Mouse (Mus musculus): ENCODE measurements around the gene Tbck.

Gene Tbck

GRCm38 (mm10) chr3:132835118-132835794 is 151.3 kb downstream of the Tbck start:
- DNase-seq (ENCODE audit: low spot score) = no peak

GRCm38 (mm10) chr3:132837134-132837533 is 153.2 kb downstream of the Tbck start:
- no peak for DNase-seq (ENCODE audit: low spot score)

GRCm38 (mm10) chr3:132838656-132839417 is 154.9 kb downstream of the Tbck start:
- no peak for DNase-seq (ENCODE audit: low spot score)

GRCm38 (mm10) chr3:132839516-132839915 is 155.6 kb downstream of the Tbck start:
- no peak for DNase-seq (ENCODE audit: low spot score)

GRCm38 (mm10) chr3:132842676-132843075 is 158.7 kb downstream of the Tbck start:
- no peak for DNase-seq (ENCODE audit: low spot score)

GRCm38 (mm10) chr3:132849669-132850068 is 165.7 kb downstream of the Tbck start:
- DNase-seq (ENCODE audit: low spot score) = no peak

- no peak for DNase-seq (ENCODE audit: low spot score)
Measured at GRCm38 (mm10) chr3:132850431-132850830, 166.5 kb downstream of the Tbck start.

GRCm38 (mm10) chr3:132851417-132851816 is 167.5 kb downstream of the Tbck start:
- no peak for DNase-seq (ENCODE audit: low spot score)

- DNase-seq (ENCODE audit: low spot score) = no peak
Measured at GRCm38 (mm10) chr3:132851841-132852728, 168.1 kb downstream of the Tbck start.

- DNase-seq (ENCODE audit: low spot score) = no peak
Measured at GRCm38 (mm10) chr3:132854271-132854670, 170.3 kb downstream of the Tbck start.

GRCm38 (mm10) chr3:132855458-132856212 is 171.7 kb downstream of the Tbck start:
- DNase-seq (ENCODE audit: low spot score) = no peak

- DNase-seq (ENCODE audit: low spot score) = no peak
Measured at GRCm38 (mm10) chr3:132856651-132857050, 172.7 kb downstream of the Tbck start.

- DNase-seq (ENCODE audit: low spot score) = no peak
Measured at GRCm38 (mm10) chr3:132858849-132859248, 174.9 kb downstream of the Tbck start.

- no peak for DNase-seq (ENCODE audit: low spot score)
Measured at GRCm38 (mm10) chr3:132859573-132859972, 175.6 kb downstream of the Tbck start.

GRCm38 (mm10) chr3:132860796-132861195 is 176.9 kb downstream of the Tbck start:
- no peak for DNase-seq (ENCODE audit: low spot score)

- DNase-seq (ENCODE audit: low spot score) = no peak
Measured at GRCm38 (mm10) chr3:132863843-132864242, 179.9 kb downstream of the Tbck start.

- no peak for DNase-seq (ENCODE audit: low spot score)
Measured at GRCm38 (mm10) chr3:132864329-132864919, 180.5 kb downstream of the Tbck start.

GRCm38 (mm10) chr3:132864986-132865385 is 181.0 kb downstream of the Tbck start:
- no peak for DNase-seq (ENCODE audit: low spot score)

GRCm38 (mm10) chr3:132865596-132865995 is 181.7 kb downstream of the Tbck start:
- no peak for DNase-seq (ENCODE audit: low spot score)

- DNase-seq (ENCODE audit: low spot score) = no peak
Measured at GRCm38 (mm10) chr3:132866984-132867383, 183.0 kb downstream of the Tbck start.

- DNase-seq (ENCODE audit: low spot score) = no peak
Measured at GRCm38 (mm10) chr3:132868838-132869237, 184.9 kb downstream of the Tbck start.
